Mouse (Mus musculus) heart, embryonic 12.5 days (tissue): ENCODE measurements around the gene Lama1. TPM values are rescaled to one million over a fixed set of nuclear protein-coding genes. Genes with fewer than 3 reads are reported as not detected.

Experiments used
- ATAC-seq: fragments of 200-750 bp; cut with Nextera tagmentation; 2 replicates; pipeline ENCODE4 v1.8.0; 2017; ENCODE audit warnings: moderate TSS enrichment, moderate library complexity; ENCODE audit not compliant: insufficient number of reproducible peaks, low FRiP score
- H3K27ac ChIP-seq: fragments of 300-500 bp; sonication (generic); 2 replicates; pipeline ENCODE4 v1.5.1; 2016; ENCODE audit warnings: mild to moderate bottlenecking, moderate library complexity; ENCODE audit not compliant: poor library complexity, severe bottlenecking
- H3K27me3 ChIP-seq: fragments of 300-500 bp; sonication (generic); replicated peaks from 2 replicates; pipeline ENCODE4 v1.6.1; 2016; ENCODE audit warnings: mild to moderate bottlenecking, moderate library complexity
- H3K36me3 ChIP-seq: fragments of 300-500 bp; sonication (generic); 2 replicates; pipeline ENCODE4 v1.6.1; 2016; ENCODE audit warnings: mild to moderate bottlenecking, moderate library complexity
- H3K4me1 ChIP-seq: fragments of 300-500 bp; sonication (generic); replicated peaks from 2 replicates; pipeline ENCODE4 v1.6.1; 2016; ENCODE audit warnings: mild to moderate bottlenecking
- H3K4me2 ChIP-seq: fragments of 300-500 bp; sonication (generic); 2 replicates; pipeline ENCODE4 v1.6.1; 2016; ENCODE audit warnings: mild to moderate bottlenecking, moderate library complexity
- H3K4me3 ChIP-seq: fragments of 300-500 bp; sonication (generic); 2 replicates; pipeline ENCODE4 v1.5.1; 2016; ENCODE audit warnings: mild to moderate bottlenecking
- H3K9ac ChIP-seq: fragments of 300-500 bp; sonication (generic); 2 replicates; pipeline ENCODE4 v1.6.1; 2016; ENCODE audit warnings: mild to moderate bottlenecking, moderate library complexity
- H3K9me3 ChIP-seq: fragments of 300-500 bp; sonication (generic); replicated peaks from 2 replicates; pipeline ENCODE4 v1.6.1; 2016; ENCODE audit warnings: mild to moderate bottlenecking, moderate library complexity
- WGBS: fragments of 180-500 bp; shearing (Covaris S2); methylation state at CpG from one replicate; pipeline ENCODE4 v1.1.7; 2016; 5-methylcytosine and 5-hydroxymethylcytosine counted together
- polyA plus RNA-seq: library from polyadenylated mRNA; unstranded; fragments of >200 nt; fragmentation: Nextera tagmentation; extraction: Ambion mirVana; gene quantifications from 2 replicates; pipeline ENCODE4 v1.2.1, GENCODE M21; 2016

Lama1 gene
- polyA plus RNA-seq = 1.3 and 2.0 TPM in 2 replicates

DNA sequence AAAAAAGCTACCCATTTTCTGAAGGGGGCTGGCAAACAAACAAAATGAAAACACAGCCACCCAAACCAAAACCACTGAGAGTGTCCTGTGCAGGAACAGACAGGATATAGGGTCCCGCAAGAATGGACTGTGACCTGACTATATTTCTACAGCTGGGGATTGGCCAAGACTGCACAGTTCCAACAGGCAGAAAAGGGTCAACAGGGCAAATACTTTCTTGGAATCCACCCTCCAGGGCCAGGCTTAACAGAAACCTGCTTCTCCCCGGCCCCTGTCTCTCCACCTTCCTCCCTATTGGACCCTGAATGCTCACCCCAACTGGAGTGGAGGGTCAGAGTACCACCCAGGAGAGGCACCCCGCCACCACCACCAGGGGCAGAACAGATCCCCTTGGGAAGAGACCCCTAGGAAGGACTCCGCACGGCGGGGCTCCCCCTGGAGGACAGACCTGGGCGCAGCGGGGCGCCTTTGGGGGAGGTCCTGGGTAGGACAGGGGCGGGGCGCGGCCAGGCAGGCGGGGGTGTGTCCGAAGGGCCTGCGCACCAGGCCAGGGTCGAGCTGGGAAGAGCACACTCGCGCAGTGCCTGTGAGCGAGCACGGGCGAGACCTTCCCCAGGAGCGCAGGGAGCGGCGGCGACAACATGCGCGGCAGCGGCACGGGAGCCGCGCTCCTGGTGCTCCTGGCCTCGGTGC lies at the start of gene Lama1:
Gene Lama1 (plus strand): TSS at position 566 of the 693 bp plus-strand sequence.
- Histone ChIP-seq H3K27ac (no peak within 1 kb of the TSS), H3K9me3 (no peaks in the 10 kb centered on the region), H3K4me3 (peak within 1 kb of the TSS; percentile 69), H3K36me3 (no peaks in the 10 kb centered on the region), H3K9ac (peak within 1 kb of the TSS; percentile 69), H3K27me3 (peaks cover 16% of the 10 kb centered on the region), H3K4me1 (peaks cover 18% of the 10 kb centered on the region), H3K4me2 (peak within 1 kb of the TSS; percentile 100)
- 3% methylated on average over 32 of the region's 32 CpGs for WGBS
- ATAC-seq = peak; percentile 93

DNA sequence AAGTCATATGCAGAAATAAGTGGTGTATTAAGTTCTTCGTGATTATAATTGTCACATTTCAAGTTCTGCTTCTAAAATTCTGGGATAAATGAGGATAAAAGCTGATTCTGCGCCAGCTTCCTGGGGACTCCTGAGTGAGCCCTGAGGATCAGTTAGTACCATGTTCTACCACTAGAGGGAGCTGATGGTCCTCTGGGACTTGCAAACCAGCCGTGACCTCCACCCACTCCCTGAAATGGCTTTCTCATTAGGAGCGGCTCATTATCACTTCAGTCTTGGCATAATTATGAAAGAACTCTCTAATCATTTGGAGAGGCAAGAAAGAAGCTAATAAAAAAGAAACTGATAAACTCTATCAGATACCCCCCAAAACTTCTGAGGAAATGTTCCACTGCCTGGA lies 45.6 kb upstream of the Lama1 start:
- Histone ChIP-seq H3K27ac (no peak overlapping the region), H3K4me2 (no peak overlapping the region), H3K9me3 (no peaks in the 10 kb centered on the region), H3K27me3 (peaks cover 9% of the 10 kb centered on the region; the same call in 1 of the 2 replicates), H3K9ac (no peak overlapping the region), H3K4me3 (no peak overlapping the region), H3K36me3 (no peaks in the 10 kb centered on the region), H3K4me1 (no peaks in the 10 kb centered on the region)
- no peak for ATAC-seq
- 13% methylated on average over 4 of the region's 4 CpGs for WGBS

- 69% methylated on average over 3 of the region's 3 CpGs for WGBS
- no peaks in the 10 kb centered on the region for H3K27me3 ChIP-seq
- no peak overlapping the region for H3K9ac ChIP-seq
- H3K4me1 ChIP-seq = peaks cover 4% of the 10 kb centered on the region; the same call in 1 of the 2 replicates
- H3K4me3 ChIP-seq = no peak overlapping the region
- ATAC-seq = no peak
- H3K4me2 ChIP-seq = no peak overlapping the region
- H3K27ac ChIP-seq = no peak overlapping the region
- peaks cover 7% of the 10 kb centered on the region; the same call in 1 of the 2 replicates for H3K9me3 ChIP-seq
- H3K36me3 ChIP-seq = no peaks in the 10 kb centered on the region
Observed at GRCm38 (mm10) chr17:67664299-67664698, 32.8 kb upstream of the Lama1 start.

DNA sequence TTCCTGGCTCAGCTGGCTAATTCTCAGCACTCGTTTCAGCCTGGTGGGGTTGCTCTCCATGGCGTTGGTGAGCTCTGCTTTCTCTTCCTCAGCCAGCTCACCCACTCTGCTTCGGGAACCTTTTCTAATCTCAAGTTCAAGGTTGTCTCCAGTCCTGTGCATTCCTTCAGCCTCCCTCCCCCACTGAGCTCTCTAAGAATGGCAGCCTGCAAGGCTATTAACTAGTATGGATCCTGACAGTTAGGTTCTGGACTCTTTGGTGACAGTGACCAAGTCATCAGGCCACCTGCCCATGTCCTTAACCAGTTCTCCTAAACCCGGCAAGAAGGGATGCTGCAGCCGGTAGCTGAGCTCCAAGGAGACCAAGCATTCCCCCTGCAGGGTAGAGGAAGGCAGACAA lies 30.1 kb upstream of the Lama1 start:
- no peaks in the 10 kb centered on the region for H3K9me3 ChIP-seq
- WGBS = 41% methylated on average over 5 of the region's 5 CpGs
- H3K4me3 ChIP-seq = no peak overlapping the region
- H3K4me1 ChIP-seq = peaks cover 4% of the 10 kb centered on the region; the same call in 1 of the 2 replicates
- no peak overlapping the region for H3K9ac ChIP-seq
- H3K27ac ChIP-seq = no peak overlapping the region
- no peak overlapping the region for H3K4me2 ChIP-seq
- ATAC-seq = no peak
- H3K36me3 ChIP-seq = no peaks in the 10 kb centered on the region
- H3K27me3 ChIP-seq = no peaks in the 10 kb centered on the region

GRCm38 (mm10) chr17:67667981-67668380 lies 29.1 kb upstream of the Lama1 start:
- no peak for ATAC-seq
- H3K9me3 ChIP-seq = no peaks in the 10 kb centered on the region
- H3K4me1 ChIP-seq = peaks cover 4% of the 10 kb centered on the region; the same call in 1 of the 2 replicates
- H3K27ac ChIP-seq = no peak overlapping the region
- H3K4me3 ChIP-seq = no peak overlapping the region
- H3K9ac ChIP-seq = no peak overlapping the region
- WGBS = 12% methylated on average over 3 of the region's 3 CpGs
- H3K27me3 ChIP-seq = no peaks in the 10 kb centered on the region
- H3K36me3 ChIP-seq = no peaks in the 10 kb centered on the region
- H3K4me2 ChIP-seq = no peak overlapping the region

DNA sequence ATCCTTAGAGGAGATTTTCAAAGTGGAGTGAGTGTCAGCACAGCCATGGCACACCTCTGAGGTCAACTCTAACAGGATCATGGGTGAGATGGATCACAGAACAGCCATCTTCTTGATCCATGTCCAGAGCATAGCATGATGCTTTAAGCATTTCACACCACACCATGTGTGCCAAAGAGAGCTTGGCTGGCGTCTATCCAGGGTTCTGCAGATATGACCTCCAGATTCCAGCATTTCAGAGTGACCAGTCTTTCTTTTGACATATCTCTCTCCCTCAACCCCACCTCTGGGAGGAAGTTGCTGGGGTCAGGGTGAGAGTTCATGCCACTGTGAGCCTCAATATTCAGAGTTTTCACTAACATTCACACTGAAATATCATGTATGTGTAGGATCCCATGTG lies 18.5 kb upstream of the Lama1 start:
- H3K36me3 ChIP-seq = no peaks in the 10 kb centered on the region
- H3K27me3 ChIP-seq = no peaks in the 10 kb centered on the region
- H3K4me3 ChIP-seq = no peak overlapping the region
- H3K9me3 ChIP-seq = no peaks in the 10 kb centered on the region
- ATAC-seq = no peak
- H3K9ac ChIP-seq = no peak overlapping the region
- H3K4me2 ChIP-seq = no peak overlapping the region
- 78% methylated on average over 1 of the region's 1 CpGs for WGBS
- H3K4me1 ChIP-seq = no peaks in the 10 kb centered on the region
- no peak overlapping the region for H3K27ac ChIP-seq

DNA sequence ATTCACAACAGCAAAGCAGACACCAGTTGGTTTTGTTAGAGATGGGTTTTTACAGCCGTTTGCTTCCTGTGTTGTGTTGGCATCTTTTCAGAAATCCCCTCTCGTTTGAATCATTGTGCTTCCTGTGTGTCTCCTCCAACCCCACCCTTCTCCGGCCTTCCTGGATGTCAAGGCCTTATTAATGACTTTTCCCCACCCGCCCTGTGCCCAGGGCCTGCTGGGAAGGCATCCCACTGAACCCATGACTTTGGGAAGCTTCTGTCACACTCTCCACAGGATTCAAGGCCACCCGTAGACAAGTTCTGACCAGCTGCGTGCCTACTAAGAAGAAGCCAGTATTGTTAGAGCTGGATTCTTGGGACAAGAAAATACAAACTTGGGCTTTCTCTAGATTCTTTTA lies 16.0 kb upstream of the Lama1 start:
- H3K27me3 ChIP-seq = no peaks in the 10 kb centered on the region
- H3K36me3 ChIP-seq = no peaks in the 10 kb centered on the region
- H3K4me2 ChIP-seq = no peak overlapping the region
- no peak overlapping the region for H3K27ac ChIP-seq
- H3K9ac ChIP-seq = no peak overlapping the region
- 0 out of 2 replicates have a peak, but pooled peaks cover 5% of the 10 kb centered on the region for H3K4me1 ChIP-seq
- no peak overlapping the region for H3K4me3 ChIP-seq
- H3K9me3 ChIP-seq = no peaks in the 10 kb centered on the region
- ATAC-seq = no peak
- 68% methylated on average over 6 of the region's 6 CpGs for WGBS

GRCm38 (mm10) chr17:67685022-67685743 lies 11.9 kb upstream of the Lama1 start:
- no peak overlapping the region for H3K9ac ChIP-seq
- 0 out of 2 replicates have a peak, but pooled peaks cover 5% of the 10 kb centered on the region for H3K27me3 ChIP-seq
- ATAC-seq = no peak; the same call in 1 of the 2 replicates
- H3K4me1 ChIP-seq = 0 out of 2 replicates have a peak, but pooled peaks cover 5% of the 10 kb centered on the region
- 33% methylated on average over 14 of the region's 14 CpGs for WGBS
- no peak overlapping the region for H3K27ac ChIP-seq
- no peak overlapping the region for H3K4me2 ChIP-seq
- H3K36me3 ChIP-seq = no peaks in the 10 kb centered on the region
- H3K4me3 ChIP-seq = no peak overlapping the region
- no peaks in the 10 kb centered on the region for H3K9me3 ChIP-seq

DNA sequence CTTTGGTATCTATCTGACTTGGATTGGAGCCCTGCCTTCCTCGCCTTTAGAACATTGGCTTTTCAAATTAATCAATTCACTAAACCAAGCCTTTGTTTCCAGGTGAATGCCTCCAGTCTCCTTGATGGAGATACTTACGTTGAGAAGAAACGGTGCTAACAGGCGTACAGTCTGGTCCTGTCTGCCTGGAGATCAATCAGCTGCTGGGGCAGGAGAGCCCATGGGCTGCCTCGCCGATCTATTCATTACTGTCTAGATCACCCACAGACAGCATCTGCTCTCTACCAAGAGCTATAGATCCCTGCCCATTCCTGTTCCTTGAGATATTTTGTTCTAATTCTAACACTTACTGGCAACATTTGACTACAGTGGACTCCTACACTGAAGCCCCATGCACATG lies 9.6 kb upstream of the Lama1 start:
- Histone ChIP-seq H3K4me3 (no peak overlapping the region), H3K27ac (no peak overlapping the region), H3K9me3 (no peaks in the 10 kb centered on the region), H3K9ac (no peak overlapping the region), H3K27me3 (0 out of 2 replicates have a peak, but pooled peaks cover 5% of the 10 kb centered on the region), H3K4me1 (0 out of 2 replicates have a peak, but pooled peaks cover 5% of the 10 kb centered on the region), H3K36me3 (no peaks in the 10 kb centered on the region), H3K4me2 (no peak overlapping the region)
- 65% methylated on average over 6 of the region's 6 CpGs for WGBS
- ATAC-seq = no peak

DNA sequence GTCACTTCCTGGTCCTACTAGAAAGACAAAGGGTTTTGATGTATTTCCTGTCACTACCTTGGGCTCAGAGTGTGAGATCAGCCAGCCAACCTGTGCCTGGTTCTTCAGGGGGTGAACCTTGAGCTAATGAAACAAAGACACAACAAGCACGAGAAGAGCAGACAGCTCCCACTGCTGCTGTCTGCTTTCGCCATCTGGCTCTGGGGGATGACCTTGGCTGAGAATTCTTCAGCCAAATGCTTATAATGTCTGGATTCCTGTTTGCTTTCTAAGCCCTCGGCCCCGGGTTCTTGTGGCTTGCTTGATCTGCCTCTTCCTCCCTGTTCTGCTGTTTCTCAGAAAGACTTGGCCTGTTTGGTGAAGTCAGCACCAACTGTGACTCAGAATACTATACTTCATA lies 6.4 kb upstream of the Lama1 start:
- no peak for ATAC-seq
- H3K4me3 ChIP-seq = no peak overlapping the region
- WGBS = 45% methylated on average over 4 of the region's 4 CpGs
- no peaks in the 10 kb centered on the region for H3K36me3 ChIP-seq
- H3K9me3 ChIP-seq = no peaks in the 10 kb centered on the region
- H3K9ac ChIP-seq = no peak overlapping the region
- H3K27me3 ChIP-seq = 0 out of 2 replicates have a peak, but pooled peaks cover 5% of the 10 kb centered on the region
- H3K4me2 ChIP-seq = no peak overlapping the region
- no peaks in the 10 kb centered on the region for H3K4me1 ChIP-seq
- no peak overlapping the region for H3K27ac ChIP-seq

- 0 out of 2 replicates have a peak, but pooled peaks cover 3% of the 10 kb centered on the region for H3K27me3 ChIP-seq
- no peaks in the 10 kb centered on the region for H3K36me3 ChIP-seq
- H3K9me3 ChIP-seq = no peaks in the 10 kb centered on the region
- H3K4me2 ChIP-seq = no peak overlapping the region
- ATAC-seq = no peak
- WGBS = 58% methylated on average over 2 of the region's 2 CpGs
- H3K27ac ChIP-seq = no peak overlapping the region
- H3K4me3 ChIP-seq = no peak overlapping the region
- peaks cover 5% of the 10 kb centered on the region; the same call in 1 of the 2 replicates for H3K4me1 ChIP-seq
- no peak overlapping the region for H3K9ac ChIP-seq
Observed at GRCm38 (mm10) chr17:67692651-67693050, 4.4 kb upstream of the Lama1 start.
